Mouse (Mus musculus) embryo, embryonic 11 days (tissue): ENCODE measurements around the gene Zfr2.
A peak's percentile ranks its signal among the peaks of the same experiment; 100 is the strongest.

Experiments used
- DNase-seq: peaks from one replicate; pipeline ENCODE4 v3.0.0-alpha.2; 2015

The Zfr2 gene

GRCm38 (mm10) chr10:81252424-81253419, 19.8 kb downstream of the Zfr2 start, which contains the start of gene Matk:
Matk (plus strand) TSS chr10:81252935.
- peak; percentile 81 for DNase-seq

GRCm38 (mm10) chr10:81254886-81255285, 21.9 kb downstream of the Zfr2 start:
- DNase-seq, result no peak

GRCm38 (mm10) chr10:81257158-81258039, 24.4 kb downstream of the Zfr2 start:
- peak; percentile 57 for DNase-seq

DNA sequence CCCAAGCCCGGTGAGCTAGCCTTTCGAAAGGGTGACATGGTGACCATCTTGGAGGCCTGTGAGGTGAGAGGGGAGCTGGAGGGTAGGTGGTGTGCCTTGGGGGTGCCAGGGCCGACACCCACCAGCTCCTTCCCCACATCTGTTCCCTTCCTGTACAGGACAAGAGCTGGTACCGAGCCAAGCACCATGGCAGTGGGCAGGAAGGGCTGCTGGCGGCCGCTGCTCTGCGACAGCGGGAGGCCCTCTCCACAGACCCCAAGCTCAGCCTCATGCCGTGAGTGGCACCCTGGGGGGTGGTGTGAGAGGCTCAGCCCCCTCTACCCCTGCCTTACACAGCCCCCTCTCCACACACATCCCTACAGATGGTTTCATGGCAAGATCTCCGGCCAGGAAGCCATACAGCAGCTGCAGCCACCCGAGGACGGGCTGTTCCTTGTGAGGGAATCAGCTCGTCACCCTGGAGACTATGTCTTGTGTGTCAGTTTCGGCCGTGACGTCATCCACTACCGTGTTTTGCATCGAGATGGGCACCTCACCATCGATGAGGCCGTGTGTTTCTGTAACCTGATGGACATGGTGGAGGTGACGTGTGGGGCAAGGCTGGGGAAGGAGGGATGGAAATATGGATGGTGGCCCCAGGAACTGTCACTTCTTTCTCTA, 26.4 kb downstream of the Zfr2 start:
- no peak for DNase-seq

DNA sequence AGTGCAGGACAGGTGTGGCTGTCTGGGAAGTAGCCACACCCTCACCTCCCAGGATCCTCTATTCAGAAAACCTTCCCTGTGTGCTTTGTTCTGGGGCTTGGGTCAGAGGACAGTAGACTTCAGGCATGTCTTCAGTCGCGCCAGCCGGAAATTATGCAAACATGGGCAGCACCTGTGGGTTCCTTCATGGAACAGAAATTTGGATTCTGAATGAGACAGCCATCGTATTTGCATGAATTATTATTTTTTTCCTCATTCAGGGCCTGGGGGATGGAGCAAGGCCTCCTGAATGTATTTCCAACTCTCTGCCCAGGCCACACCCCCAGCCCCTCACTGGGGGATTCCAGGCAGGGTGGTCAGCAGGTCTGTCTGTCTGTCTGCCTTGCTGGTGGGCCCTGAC, 28.1 kb downstream of the Zfr2 start:
- DNase-seq, result no peak

GRCm38 (mm10) chr10:81265540-81265939, 32.6 kb downstream of the Zfr2 start:
- DNase-seq, result no peak

DNA sequence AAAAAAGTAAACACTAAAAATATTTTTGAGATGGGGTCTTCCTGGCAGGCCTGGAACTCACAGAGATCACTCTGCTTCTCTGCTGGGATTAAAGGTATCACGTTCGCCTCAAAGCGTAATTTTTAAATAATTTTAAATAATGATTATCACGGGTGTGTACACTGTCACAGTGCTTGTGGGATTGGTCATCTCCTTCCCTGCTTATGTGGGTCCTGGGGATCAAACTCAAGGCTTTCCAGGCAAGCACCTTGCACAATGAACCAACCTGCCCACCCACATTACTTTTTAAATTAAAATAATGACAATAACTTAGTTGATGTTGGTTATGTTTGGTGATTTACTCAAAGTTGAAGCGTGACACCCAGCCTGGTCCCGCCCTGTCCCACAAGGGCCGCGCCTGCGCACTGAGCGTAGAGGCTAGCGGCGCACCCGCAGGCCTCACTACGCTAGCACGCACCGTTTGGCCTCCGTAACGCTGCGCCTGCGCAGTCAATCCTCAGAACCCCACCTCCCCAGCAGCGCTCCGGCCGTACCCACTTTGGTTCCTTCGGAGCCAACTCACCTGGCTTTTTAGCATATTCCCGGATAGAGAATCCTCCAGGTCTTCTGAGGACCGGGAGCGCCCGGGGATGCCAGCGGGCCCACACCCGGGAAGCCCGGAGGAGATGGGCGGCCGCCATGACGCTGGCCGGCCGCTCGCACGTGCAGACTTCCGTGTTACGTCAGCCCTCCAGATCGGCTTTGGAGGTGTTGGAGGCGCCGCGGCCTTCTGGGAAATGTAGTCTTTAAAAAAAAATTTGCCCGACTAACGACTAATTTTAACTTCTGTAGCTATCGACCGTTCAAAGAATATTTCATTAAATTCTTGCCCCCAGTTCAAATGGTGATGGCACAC, 33.5 kb downstream of the Zfr2 start, which contains the start of the genes Mrpl54 and Apba3:
TSS of gene Mrpl54 (minus strand) at position 724 of the 895 bp plus-strand sequence.
TSS of gene Apba3 (plus strand) at position 750 of the 895 bp plus-strand sequence.
- DNase-seq, result peak; percentile 100

DNA sequence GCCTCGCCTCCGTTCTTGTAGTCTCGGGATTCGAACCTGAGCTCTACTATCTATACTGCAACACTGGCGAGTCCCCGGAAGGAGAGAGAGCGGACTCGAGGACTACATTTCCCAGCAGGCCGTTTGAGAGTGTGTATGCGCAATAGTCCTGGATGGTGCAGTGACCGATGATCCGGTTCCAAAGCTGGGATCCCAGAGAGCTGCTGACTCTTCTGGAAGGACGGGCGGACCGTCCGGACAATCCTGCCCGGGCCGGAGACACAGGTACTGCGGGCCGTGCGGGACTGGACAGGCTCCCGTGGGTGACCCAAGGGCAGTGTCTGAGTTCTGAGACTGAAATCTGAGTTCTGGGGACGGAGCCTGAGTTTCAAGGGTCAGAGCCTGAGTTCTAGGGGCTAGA, 35.1 kb downstream of the Zfr2 start:
- peak; percentile 92 for DNase-seq

GRCm38 (mm10) chr10:81268643-81269412, 35.9 kb downstream of the Zfr2 start:
- no peak for DNase-seq

- no peak for DNase-seq
These were observed 39.4 kb downstream of the Zfr2 start for GRCm38 (mm10) chr10:81272356-81272755.

DNA sequence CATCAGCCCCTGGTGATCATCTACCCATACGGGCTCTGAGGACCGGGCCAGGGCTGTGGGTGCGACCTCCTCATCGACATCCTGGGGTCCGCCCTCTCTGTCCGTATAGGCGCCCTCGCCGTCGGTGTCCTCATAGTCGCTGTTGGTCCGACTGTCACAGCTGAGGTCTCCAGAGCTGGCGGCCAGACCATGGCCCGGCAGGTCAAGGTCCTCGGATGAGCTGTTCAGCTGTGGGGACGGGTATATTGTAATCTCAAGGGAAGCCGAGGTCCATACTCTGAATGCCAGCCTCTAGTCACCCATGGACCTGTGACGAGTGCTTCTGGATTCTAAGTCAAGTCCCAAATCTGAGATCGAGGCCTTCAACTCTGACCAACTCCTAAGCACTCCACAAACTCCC, 40.9 kb downstream of the Zfr2 start:
- DNase-seq, result no peak

DNA sequence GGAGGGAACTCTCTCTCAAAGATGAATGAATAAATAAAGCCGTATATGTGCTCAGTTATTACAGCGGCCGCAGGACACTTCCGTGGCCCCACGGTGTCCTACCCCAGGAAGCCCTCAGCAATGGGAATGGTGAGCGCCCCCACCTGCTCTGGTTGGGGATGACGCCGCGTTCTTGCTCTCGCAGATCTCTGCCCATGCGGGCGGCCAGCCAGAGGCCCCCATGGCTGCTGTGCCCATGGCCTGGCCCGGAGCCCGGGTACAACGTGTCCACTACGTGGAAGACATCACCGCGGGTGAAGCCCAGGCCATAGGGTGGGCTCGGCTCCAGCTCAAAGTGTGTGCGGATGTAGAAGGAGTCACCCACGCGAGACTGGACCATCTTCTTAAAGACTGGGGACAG, 44.7 kb downstream of the Zfr2 start:
- no peak for DNase-seq

DNA sequence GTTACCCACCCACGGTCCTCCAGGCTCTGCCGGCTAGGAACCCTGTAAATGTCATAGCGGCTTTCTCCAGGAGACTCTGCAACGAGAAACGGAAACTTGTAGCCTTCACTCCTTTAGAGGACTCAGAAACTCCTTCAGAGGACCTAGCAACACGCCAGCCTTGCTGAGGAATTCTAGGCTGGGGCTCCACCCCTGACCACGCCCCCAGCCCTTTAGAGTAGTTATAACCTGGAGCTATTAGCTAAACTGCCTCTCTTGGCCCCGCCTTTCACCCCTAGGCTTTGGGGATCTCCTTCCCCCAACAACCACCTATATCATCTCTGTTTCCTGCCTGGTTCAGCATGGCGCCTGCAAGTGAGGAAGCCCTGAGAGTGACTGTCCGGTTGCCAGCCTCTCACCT, 46.5 kb downstream of the Zfr2 start:
- DNase-seq, result peak; percentile 51

GRCm38 (mm10) chr10:81284189-81284588, 51.2 kb downstream of the Zfr2 start:
- DNase-seq, result no peak

DNA sequence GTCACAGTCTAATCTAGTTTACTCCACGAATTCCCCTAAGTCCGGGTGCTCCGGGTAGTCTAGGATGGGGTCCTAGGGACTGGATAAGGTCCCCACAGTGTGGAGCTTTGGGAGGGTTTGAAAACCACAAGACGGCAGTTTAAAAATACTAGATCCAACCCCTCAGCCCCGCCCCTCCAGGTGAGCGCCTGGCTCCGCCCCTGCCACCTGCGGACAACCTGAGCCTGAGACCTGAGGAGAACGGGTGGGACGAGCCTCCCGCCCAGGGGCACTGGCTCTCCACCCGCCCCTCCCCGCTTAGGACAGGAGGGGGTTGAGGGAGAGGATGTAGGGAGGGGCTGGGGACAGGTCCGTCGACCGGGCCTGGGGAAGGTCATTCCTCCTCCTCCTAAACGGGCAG, 51.8 kb downstream of the Zfr2 start:
- DNase-seq, result no peak

GRCm38 (mm10) chr10:81285694-81286450, 52.9 kb downstream of the Zfr2 start:
- peak; percentile 96 for DNase-seq

DNA sequence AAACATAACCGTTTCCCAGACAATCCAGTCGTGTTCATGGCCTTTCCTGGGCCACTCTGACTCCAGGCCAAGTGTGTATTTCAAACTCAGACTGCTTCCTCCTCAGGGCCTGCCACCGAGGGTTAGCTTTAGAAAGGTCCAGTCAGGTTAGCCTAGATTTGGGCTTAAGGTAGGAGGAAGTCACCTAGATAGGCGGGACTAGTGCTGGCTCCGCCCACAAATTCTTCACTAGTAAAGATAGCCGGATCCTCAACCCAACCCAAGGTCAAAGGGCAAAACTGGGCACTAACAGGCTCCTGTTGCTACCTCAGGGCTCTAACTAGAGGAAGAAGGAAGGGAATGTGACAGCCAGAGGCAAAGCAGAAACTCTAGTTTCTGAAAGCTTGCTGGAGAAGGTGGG, 53.6 kb downstream of the Zfr2 start:
- DNase-seq, result no peak

- DNase-seq, result peak; percentile 33
These were observed 54.7 kb downstream of the Zfr2 start for GRCm38 (mm10) chr10:81287513-81288157.

DNA sequence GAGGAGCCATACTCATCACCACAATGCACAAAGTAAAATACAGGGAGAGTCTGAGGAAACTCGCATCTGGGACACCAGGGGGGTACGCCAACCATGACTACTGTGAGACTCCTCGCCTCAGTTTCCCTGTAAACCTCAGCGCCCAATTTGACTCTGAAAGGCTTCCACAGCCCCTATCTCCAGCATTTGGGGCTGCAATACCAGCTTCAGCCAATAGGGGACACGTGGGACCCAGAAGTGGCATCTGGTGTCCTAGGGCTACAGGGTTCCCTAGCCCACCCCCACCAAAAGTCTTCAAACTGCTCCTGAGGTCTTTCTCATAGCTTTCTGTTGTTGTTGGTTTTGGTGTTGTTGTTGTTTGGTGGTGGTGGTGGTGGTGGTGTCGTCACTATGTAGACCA, 55.6 kb downstream of the Zfr2 start:
- peak; percentile 50 for DNase-seq

GRCm38 (mm10) chr10:81289278-81289677, 56.3 kb downstream of the Zfr2 start:
- DNase-seq, result peak; percentile 77
